Mouse (Mus musculus): ENCODE measurements around the gene Tpcn2. TPM values are rescaled to one million over a fixed set of nuclear protein-coding genes. Genes with fewer than 3 reads are reported as not detected.
A peak's percentile ranks its signal among the peaks of the same experiment; 100 is the strongest.

The Tpcn2 gene
- total RNA-seq (2021): 1 to 10 TPM; 4.7 to 4.8 TPM

DNA sequence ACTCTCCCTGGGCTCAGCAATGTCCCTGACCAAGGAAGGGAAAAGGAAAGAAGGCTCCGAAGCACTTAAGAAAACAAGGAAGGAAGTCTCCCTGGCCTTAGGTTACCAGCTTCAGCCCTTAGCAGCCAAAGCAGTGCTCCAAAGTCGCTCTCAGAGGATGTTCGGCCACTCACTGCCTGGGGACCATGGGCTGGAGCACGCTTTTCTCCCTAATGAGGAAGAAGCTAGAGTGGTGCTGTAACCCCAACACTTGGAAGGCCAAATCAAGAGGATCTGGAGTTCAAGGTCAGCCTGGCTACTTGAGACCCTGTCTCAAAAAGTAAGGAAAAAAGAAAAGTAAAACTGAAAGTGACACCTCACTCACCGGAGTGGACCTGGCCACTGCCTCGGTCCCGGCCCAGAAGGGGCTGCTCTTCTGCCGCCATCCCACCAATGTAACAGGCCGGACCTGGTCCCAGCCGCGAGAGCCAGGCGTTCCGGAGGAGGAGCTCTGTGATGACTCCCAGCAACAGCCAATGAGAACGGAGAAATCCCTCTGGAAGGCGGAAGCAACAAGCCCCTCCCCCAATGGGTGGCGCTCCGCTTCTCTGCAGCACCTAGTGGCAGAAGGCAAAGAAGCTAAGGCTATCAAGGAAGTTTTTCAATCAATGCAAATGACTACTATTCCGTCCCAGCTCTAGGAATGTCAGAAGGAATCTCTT is at the start of gene Tpcn2:
TSS of gene Tpcn2 (minus strand) at position 525 of the 701 bp plus-strand sequence.
- peak; percentile 86 to 95 for DNase-seq (ENCODE audit: low spot score in 2 of 2)
- intact Hi-C loops (cut with DNase I): no loop called here

GRCm38 (mm10) chr7:145332376-145333041 is 48.7 kb upstream of the Tpcn2 start:
- DNase-seq (ENCODE audit: low spot score in 2 of 2): no peak
- intact Hi-C loops (cut with DNase I): no loop called here

DNA sequence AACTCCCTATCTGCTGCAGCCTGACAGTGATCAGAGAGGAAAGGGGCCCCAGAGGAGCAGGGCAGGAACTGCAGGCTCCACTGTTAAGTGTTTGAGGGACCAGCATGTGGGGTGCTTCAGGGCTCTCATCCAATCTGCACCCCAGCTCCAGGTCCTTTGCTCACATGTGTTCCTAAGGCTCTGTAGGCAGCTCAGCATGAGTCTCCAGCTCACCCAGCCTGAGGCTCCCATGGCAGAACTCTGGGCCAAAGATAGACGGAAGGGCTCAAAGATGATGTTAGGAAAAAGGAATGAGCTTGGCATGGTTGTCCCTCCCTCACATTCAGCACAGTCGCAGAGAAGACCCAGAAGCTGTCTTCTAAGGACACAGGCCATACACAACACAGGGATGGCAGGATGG is 46.8 kb upstream of the Tpcn2 start:
- no peak for DNase-seq (ENCODE audit: low spot score in 2 of 2)
- intact Hi-C loops (cut with DNase I): no loop called here

DNA sequence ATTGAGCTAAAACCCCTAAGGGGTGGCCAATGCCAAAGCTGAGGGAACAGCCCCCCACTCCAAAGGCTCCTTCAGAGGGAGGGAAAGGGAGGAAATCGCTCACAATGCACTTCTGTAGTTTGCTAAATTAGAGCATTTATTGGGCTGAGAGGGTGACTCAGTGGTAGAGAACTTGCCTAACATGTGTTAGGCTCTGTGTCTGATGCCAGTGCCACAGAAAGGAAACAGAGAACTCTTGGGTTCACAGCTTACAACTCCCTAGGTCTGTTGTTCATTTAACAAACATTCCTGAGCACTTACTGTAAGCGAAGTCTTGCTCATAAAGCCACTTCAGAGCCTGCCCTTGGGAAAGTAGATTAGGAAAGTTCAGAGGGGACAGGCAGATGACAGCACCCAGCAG is 46.2 kb upstream of the Tpcn2 start:
- intact Hi-C loops (cut with DNase I): no loop called here

DNA sequence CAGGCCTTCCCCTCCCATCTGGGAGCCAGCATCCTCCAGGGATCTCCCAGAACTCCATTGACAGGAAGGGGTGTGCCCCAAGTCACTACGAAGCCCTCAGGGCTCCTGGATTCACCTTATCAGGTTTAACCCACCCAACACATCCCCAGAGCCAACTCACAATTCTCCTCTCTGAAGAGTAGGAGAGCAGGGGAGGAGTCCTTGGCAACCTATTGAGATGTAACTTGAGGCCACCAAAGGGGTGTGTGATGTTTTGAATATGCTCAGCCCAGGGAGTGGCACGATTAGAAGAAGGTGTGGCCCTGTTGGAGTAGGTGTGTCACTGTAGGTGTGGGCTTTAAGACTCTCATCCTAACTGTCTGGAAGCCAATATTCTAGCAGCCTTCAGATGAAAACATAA is 41.9 kb upstream of the Tpcn2 start:
- intact Hi-C loops (cut with DNase I): no loop called here
- DNase-seq (ENCODE audit: low spot score in 2 of 2): no peak

More for the DNA sequence above, 46.2 kb upstream of the Tpcn2 start:
- no peak for DNase-seq (ENCODE audit: low spot score in 2 of 2)

DNA sequence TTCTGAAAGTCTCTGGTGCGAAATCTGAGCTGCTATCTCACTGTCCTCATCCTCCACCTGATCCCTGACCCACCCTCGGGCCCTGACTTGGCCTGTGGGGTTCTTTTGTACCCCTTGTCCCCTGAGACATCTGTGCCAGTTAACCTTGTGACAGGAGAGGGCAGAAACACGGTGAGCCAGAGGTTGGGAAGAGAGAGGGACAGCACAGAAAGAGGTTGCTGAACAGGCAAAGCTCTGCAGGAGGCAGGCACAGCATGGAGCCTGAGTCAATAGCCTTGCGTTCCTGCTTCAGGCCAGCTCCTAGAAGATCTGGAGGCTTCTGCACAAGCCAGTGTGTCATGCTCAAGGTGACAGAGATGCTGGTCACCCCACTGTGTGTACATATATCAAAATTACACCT is 39.8 kb upstream of the Tpcn2 start:
- DNase-seq (ENCODE audit: low spot score in 2 of 2): no peak
- intact Hi-C loops (cut with DNase I): no loop called here

DNA sequence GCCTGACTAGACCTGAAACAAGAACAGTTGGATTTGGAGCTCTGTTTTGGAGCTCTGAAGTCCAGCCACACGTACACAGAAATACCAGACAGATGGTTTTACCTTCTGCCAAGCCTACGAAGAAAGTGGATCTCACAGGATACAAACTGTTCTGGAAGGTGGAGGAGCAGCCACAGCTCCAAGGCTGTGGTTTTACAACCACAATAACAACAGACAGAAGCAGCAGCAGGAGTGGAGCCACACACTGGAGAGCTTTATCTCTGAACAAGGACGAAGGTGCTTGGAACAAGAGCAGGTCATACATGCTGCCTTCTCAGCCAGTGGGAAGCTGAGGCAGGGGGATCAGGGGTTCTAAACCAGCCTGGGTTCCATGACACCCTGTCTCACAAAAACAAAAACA is 35.7 kb upstream of the Tpcn2 start:
- intact Hi-C loops (cut with DNase I): loop anchor here (2.0 kb wide), 1 partner anchor 121 kb away; no protein-coding TSS in a partner anchor

GRCm38 (mm10) chr7:145317522-145317921 is 33.7 kb upstream of the Tpcn2 start:
- peak in 1 of 2 experiments; percentile 45 for DNase-seq (ENCODE audit: low spot score in 2 of 2)

More for the DNA sequence above, 35.7 kb upstream of the Tpcn2 start:
- DNase-seq (ENCODE audit: low spot score in 2 of 2): peak; percentile 34 to 80

DNA sequence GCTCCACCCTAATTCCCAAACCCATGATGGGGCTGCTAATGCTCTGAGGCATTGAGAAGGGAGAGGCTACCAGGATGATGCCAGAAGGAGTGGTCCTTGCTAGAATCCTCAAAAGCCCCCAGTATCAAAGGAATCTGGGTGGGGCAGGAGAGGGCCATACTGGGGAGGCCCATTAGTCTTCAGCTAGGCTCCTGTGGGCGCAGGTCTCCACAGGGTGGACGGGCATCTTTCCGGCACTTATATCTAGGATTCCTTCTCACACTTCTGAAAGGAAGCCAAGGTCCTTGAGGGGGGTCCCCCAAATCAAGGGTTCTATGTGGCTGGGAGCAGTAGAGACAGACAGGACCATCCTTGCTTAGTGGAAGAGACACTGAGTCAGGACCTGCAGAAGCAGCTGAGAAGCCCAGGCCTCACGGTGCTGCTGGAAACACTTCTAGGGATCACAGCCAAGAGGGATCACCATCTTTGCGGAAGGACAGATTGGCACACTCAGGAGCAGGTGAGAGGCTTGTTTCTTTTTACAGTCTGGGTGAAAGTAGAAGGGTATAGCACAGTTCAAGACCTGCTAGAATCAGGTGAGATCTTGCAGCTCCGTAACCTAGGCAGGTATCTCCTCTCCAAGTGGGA is 31.1 kb upstream of the Tpcn2 start, which contains the start of gene Mrgprd:
TSS of gene Mrgprd (plus strand) at position 51 of the 627 bp plus-strand sequence.
- intact Hi-C loops (cut with DNase I): no loop called here

More at GRCm38 (mm10) chr7:145317522-145317921, 33.7 kb upstream of the Tpcn2 start:
- intact Hi-C loops (cut with DNase I): no loop called here

GRCm38 (mm10) chr7:145312137-145312536 is 28.3 kb upstream of the Tpcn2 start:
- no peak for DNase-seq (ENCODE audit: low spot score in 2 of 2)
- intact Hi-C loops (cut with DNase I): no loop called here

More for the DNA sequence above, 31.1 kb upstream of the Tpcn2 start, which contains the start of gene Mrgprd:
- no peak for DNase-seq (ENCODE audit: low spot score in 2 of 2)

- no peak for DNase-seq (ENCODE audit: low spot score in 2 of 2)
- intact Hi-C loops (cut with DNase I): no loop called here
These were observed 26.7 kb upstream of the Tpcn2 start for GRCm38 (mm10) chr7:145310526-145310925.

GRCm38 (mm10) chr7:145309877-145310276 is 26.1 kb upstream of the Tpcn2 start:
- intact Hi-C loops (cut with DNase I): no loop called here
- no peak for DNase-seq (ENCODE audit: low spot score in 2 of 2)

GRCm38 (mm10) chr7:145308866-145309265 is 25.1 kb upstream of the Tpcn2 start:
- DNase-seq (ENCODE audit: low spot score in 2 of 2): no peak
- intact Hi-C loops (cut with DNase I): no loop called here

GRCm38 (mm10) chr7:145308061-145308675 is 24.4 kb upstream of the Tpcn2 start:
- intact Hi-C loops (cut with DNase I): no loop called here
- no peak for DNase-seq (ENCODE audit: low spot score in 2 of 2)

- DNase-seq (ENCODE audit: low spot score in 2 of 2): no peak
- intact Hi-C loops (cut with DNase I): no loop called here
These were observed 23.8 kb upstream of the Tpcn2 start for GRCm38 (mm10) chr7:145307636-145308035.

GRCm38 (mm10) chr7:145304153-145304552 is 20.3 kb upstream of the Tpcn2 start:
- intact Hi-C loops (cut with DNase I): no loop called here
- no peak for DNase-seq (ENCODE audit: low spot score in 2 of 2)

GRCm38 (mm10) chr7:145302488-145303285 is 18.9 kb upstream of the Tpcn2 start:
- DNase-seq (ENCODE audit: low spot score in 2 of 2): no peak
- intact Hi-C loops (cut with DNase I): no loop called here

GRCm38 (mm10) chr7:145301341-145302005 is 17.7 kb upstream of the Tpcn2 start:
- intact Hi-C loops (cut with DNase I): no loop called here
- DNase-seq (ENCODE audit: low spot score in 2 of 2): no peak

GRCm38 (mm10) chr7:145301008-145301340 is 17.2 kb upstream of the Tpcn2 start:
- intact Hi-C loops (cut with DNase I): no loop called here
- DNase-seq (ENCODE audit: low spot score in 2 of 2): no peak
